Mouse (Mus musculus): ENCODE measurements around the gene Slc25a13.
A peak's percentile ranks its signal among the peaks of the same experiment; 100 is the strongest.
"Not testable (repeated sequence)": the region's sequence is repeated elsewhere in the genome, so short reads cannot be mapped to it uniquely, and the experiment has no call there.

The Slc25a13 gene

GRCm38 (mm10) chr6:6201977-6202376 lies 15.0 kb downstream of the Slc25a13 start:
- DNase-seq = no peak

GRCm38 (mm10) chr6:6199138-6199870 lies 17.7 kb downstream of the Slc25a13 start:
- no peak for DNase-seq

- not testable (repeated sequence) for DNase-seq
Observed at GRCm38 (mm10) chr6:6198056-6198455, 18.9 kb downstream of the Slc25a13 start.

DNA sequence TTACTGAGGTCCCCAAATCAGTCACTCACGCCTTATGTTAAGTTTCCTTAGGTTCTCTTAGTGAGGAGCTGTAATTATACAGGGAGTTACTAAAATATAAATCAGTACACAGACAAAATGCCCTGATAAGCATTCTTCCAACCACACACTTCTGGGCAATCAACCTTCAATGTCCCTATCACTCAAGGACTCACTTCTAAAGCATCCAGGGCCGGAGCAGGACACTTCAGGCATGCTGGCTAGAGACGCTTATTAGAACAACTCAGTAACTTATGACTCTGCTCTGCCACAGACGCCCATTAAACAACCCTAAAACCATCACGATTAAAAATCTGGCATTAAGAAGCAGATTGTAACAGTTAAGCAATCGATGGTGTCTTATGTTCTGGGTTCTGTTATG lies 19.6 kb downstream of the Slc25a13 start:
- no peak for DNase-seq

- no peak for DNase-seq
Observed at GRCm38 (mm10) chr6:6196527-6196926, 20.4 kb downstream of the Slc25a13 start.

DNA sequence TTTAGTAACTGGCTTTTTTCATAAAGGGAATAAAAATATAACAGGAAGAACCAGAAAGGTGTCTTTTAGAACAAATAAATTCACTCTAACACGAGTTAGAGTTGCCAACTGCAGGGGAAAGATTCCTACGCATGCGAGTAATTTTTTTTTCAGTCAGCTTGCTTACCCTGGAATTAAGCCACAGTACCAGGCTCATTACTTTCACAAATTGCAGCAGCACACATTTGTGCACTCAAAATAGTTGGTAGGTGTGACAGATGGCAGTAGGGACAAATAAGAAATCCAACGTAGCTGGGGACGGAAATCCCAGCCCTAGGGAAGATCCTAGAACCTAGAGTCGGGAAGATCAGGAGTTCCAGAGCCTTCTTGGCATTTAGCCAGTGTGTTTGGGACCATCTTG lies 22.1 kb downstream of the Slc25a13 start:
- DNase-seq = no peak

DNA sequence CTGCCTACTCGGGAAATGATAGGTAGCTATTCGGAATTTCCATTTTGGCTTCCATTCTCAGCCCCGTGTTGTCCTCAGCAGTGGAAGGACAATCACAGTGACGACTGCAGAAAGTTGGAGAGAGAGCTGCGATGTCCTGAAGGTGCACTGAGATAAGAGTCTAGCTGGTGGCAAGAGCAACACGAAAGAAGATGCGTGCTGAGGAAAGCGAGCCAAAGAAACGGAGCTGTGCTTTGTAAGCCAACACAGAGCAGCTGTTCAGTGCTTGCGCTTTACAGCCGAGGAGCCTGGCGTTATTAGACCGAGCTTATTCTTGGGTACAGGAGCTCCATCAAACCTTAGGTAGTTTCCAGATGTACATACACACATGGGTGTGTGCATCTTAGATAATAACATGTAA lies 23.1 kb downstream of the Slc25a13 start:
- DNase-seq = no peak

DNA sequence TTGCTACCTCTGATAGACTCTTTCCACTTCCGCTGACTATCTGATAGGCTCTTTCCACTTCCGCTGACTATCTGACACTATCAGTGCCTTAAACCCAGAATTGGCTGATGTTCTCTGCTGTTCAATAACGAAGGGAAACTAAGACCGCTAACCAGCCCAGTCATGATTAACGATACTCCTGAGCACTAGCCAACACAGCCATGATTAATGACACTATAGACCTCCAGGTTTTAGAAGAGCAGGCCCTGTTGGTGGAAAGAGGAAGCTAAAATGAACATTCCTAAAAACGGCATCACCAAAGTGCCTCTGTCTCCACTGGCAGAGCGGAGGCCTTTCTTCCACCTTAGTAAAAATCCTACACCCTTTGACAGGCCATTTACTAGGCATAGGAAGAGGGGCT lies 24.6 kb downstream of the Slc25a13 start:
- no peak for DNase-seq

- DNase-seq = peak; percentile 8
Observed at GRCm38 (mm10) chr6:6191596-6192337, 25.2 kb downstream of the Slc25a13 start.

DNA sequence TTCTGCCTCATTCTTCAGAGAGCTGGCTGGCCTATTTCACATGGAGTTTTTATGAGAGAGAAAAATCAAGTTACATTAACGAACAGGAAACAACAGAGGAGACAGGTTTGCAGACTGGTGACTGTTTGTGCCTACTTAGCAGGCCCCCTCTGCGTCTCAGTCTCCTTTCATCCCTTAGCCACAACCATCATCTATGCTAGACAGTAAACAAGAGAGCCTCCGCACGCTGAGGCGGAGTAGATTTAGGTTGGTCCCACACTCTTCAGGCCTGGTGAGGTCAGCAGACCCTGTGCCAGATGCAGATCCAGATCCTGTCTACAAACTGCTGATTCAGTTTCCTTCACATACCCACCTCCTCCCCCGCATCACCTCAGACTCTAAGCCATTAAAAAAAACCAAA lies 28.0 kb downstream of the Slc25a13 start:
- DNase-seq = no peak

DNA sequence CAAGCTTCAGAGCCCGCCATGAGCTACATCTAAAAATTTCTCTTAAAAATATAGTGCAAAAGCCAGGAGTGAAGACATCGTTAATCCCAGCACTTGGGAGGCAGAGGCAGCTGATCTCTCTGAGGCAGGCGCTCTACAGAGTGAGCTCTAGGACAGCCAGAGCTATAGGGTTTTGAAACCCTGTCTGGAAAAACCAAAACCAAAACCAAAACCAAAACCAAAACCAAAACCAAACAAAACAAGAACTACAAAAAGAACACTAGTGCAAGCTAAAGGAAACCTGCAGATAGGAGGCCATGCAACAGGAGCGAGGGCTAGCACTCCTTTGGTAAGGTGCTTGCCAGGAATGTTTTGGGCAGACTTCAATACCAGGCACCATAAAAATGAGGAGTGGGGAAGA lies 30.5 kb downstream of the Slc25a13 start:
- no peak for DNase-seq

GRCm38 (mm10) chr6:6185735-6186068 lies 31.3 kb downstream of the Slc25a13 start:
- no peak for DNase-seq

GRCm38 (mm10) chr6:6184921-6185734 lies 31.8 kb downstream of the Slc25a13 start:
- DNase-seq = no peak

DNA sequence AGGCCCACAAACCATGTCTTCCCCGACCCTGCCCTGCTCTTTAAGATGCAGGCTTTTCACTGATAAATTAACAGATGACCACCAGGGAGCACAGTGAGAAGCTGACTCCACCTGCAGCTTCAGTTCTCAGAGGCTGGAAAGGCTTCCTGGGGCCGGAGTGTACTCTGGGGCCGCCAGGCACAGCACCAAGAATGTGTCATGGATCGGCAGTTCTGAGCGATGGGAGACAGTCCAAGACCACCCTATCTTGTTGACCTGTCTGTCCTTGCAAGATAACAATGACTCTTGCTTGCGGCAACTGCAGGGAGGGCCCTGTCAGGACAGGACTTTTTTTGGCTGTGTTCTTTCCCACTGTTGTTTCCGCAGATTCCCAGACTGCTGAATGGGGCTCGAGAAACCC lies 33.4 kb downstream of the Slc25a13 start:
- DNase-seq = no peak

GRCm38 (mm10) chr6:6182191-6182590 lies 34.8 kb downstream of the Slc25a13 start:
- no peak for DNase-seq

DNA sequence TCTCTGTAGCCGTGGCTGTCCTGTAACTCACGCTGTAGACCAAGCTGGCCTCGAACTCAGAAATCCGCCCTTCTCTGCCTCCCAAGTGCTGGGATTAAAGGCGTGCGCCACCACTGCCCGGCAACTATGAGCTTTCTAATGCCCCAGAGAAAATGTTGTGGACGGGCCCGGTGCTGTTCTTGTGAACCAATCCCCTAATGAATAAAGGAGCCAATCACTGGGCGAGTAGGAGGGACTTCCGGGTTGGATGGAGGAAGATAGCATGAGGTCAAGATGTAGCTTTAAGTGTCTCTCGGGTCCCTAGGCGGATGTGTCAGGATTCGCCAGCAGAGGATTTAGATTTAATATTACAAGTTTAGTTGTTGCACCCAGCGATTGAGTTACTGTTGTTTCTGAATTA lies 38.6 kb downstream of the Slc25a13 start:
- DNase-seq = not testable (repeated sequence)

GRCm38 (mm10) chr6:6175350-6175971 lies 41.5 kb downstream of the Slc25a13 start:
- no peak for DNase-seq

DNA sequence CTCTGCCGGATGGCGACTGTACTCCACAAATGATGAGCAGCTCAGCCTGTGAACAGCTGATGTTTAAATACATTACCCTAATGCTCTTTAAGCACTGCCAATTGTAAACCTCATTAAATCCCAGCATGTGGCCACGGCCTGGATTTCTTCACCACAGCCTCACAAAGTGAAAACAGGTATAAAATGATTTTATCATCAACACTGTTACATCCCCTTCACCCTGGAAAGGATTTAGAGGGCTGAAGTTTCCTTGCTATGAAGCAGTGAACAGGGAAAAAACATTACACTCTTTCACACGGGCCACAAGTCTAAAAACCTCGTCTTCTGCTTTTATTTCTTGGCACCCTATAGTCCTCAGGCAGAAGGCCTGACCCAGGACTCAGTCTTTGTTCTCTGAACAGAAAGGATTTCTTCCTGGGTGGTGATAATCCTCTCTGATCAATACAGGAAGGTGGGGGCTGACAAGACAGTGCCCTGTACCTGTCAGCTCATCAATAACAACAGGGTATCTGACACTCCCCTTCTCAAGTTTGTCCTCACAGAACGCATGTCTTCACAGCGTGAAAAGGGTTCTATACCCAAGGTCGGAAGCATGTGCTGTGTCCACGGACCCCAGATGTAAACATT lies 42.9 kb downstream of the Slc25a13 start:
- no peak for DNase-seq

GRCm38 (mm10) chr6:6173166-6173934 lies 43.6 kb downstream of the Slc25a13 start:
- no peak for DNase-seq

- no peak for DNase-seq
Observed at GRCm38 (mm10) chr6:6168566-6169134, 48.3 kb downstream of the Slc25a13 start.

DNA sequence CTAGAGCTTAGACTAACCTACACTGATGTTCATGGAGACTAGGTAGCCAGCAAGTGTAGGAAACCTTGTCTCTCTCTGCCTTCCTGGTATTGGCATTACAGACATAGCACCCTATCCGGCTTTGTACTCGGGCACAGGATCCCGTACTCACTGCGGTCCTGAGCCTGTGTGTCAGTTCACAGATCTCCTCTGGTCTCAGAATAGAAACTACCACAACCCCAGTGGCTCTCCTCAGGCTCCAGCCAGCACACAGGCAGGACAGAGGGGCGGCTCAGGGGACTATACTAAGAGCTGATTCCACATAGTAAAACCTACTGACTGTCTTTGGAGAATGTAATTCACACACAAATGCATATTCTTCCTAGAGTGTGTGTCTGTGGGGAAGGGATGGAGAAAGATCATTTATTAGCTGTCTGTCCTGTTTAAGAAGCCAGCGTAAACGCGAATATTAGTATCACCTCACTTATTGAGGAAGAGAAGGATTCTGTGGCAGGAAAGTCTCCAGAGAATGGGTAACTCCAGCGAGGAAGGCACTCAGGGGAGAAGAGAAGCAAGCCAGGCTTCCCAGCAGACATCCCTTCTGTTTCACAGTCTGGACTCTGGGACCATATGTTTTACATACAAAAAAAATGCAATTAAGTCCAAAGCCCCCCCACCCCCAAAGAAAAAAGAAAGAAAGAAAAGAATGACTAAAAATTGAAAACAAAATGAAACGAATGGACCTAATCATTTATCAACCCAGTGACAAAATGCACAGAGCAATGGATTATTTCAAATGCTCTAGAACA lies 49.4 kb downstream of the Slc25a13 start:
- no peak for DNase-seq

Measured in cerebellum, adult 11 months (tissue).